Mouse (Mus musculus): ENCODE measurements at regions not wholly inside any gene's neighbourhood (a gene's known extent, or its start where the extent isn't known, plus 50 kb on each side); places are given as distances from the start of the nearest gene placed in this dataset.
A peak's percentile ranks its signal among the peaks of the same experiment; 100 is the strongest.

GRCm38 (mm10) chr13:106662195-106662594, 274.6 kb downstream of the Ipo11 start:
- TF ChIP-seq CTCF (IDR thresholded peaks at IDR 0.05; ENCODE audit: low read depth) (no peak), EP300 (IDR thresholded peaks at IDR 0.05; ENCODE audit: low read depth) (no peak)
- H3K9me3 ChIP-seq (ENCODE audit: control insufficient read depth, low read length): no peaks in the 10 kb centered on the region
- no peaks in the 10 kb centered on the region for H3K27me3 ChIP-seq (ENCODE audit: control insufficient read depth, insufficient read depth, low read length)
- H3K4me1 ChIP-seq (replicated peaks; ENCODE audit: control insufficient read depth in 2 of 2, insufficient read depth in 2 of 2, low read length in 1 of 2): no peaks in the 10 kb centered on the region
- no peak for DNase-seq (ENCODE audit: low read depth in 3 of 3, low spot score in 3 of 3)
- no peak overlapping the region for H3K9ac ChIP-seq (replicated peaks)
- 15% methylated on average over 1 of the region's 1 CpGs for whole genome bisulfite sequencing (ENCODE audit: insufficient replicate concordance)
- H3K4me2 ChIP-seq (ENCODE audit: low read depth): no peak overlapping the region
- no peak overlapping the region for H3K27ac ChIP-seq
- no peak for ATAC-seq (ENCODE audit: insufficient read depth)
- H3K36me3 ChIP-seq (replicated peaks; ENCODE audit: control insufficient read depth, insufficient read depth, low read depth): no peaks in the 10 kb centered on the region
- H3K4me3 ChIP-seq (ENCODE audit: insufficient read depth in 1 of 2, low read depth in 2 of 2, low read length in 2 of 2): no peak overlapping the region

GRCm38 (mm10) chr13:106649363-106649762, 287.4 kb downstream of the Ipo11 start:
- H3K9me3 ChIP-seq (ENCODE audit: control insufficient read depth, low read length): no peaks in the 10 kb centered on the region
- no peak overlapping the region for H3K4me3 ChIP-seq (ENCODE audit: insufficient read depth in 1 of 2, low read depth in 2 of 2, low read length in 2 of 2)
- H3K9ac ChIP-seq (replicated peaks): no peak overlapping the region
- H3K36me3 ChIP-seq (replicated peaks; ENCODE audit: control insufficient read depth, insufficient read depth, low read depth): no peaks in the 10 kb centered on the region
- TF ChIP-seq EP300 (IDR thresholded peaks at IDR 0.05; ENCODE audit: low read depth) (no peak), CTCF (IDR thresholded peaks at IDR 0.05; ENCODE audit: low read depth) (no peak)
- DNase-seq (ENCODE audit: low read depth in 3 of 3, low spot score in 3 of 3) (no peak), ATAC-seq (ENCODE audit: insufficient read depth) (no peak)
- H3K27ac ChIP-seq: no peak overlapping the region
- H3K4me1 ChIP-seq (replicated peaks; ENCODE audit: control insufficient read depth in 2 of 2, insufficient read depth in 2 of 2, low read length in 1 of 2): no peaks in the 10 kb centered on the region
- no peaks in the 10 kb centered on the region for H3K27me3 ChIP-seq (ENCODE audit: control insufficient read depth, insufficient read depth, low read length)
- no peak overlapping the region for H3K4me2 ChIP-seq (ENCODE audit: low read depth)

DNA sequence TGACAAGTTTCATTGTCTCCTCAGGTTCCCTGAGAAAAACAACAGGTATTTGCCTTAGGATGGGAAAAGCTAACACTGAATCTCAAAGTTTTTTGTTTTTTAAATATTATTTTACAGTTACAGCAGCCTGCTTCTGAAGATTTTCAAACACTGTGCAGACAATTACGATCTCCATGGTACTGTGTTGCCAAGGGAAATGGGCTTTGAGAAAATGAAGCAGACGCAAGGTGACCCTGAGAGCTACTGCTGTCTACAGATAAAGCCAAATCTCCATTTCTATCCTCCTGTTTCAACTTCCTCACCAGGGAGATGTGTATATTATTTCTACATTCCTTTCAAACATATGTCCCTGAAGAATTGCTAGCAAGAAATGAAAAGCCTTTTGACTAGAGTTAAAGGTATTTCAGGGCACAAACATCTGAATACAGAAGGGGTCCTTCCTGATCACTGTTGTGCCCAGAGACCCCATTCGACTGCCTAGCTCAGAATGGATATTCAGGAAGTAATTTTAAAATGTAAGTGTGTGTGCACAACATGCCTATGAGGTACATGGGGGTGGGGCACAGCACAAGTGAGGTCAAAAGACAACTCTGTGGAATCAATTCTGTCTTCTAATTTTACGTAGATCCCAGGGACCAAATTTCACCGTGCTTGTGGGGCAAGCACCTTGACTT, 293.3 kb downstream of the Ipo11 start:
- Histone ChIP-seq H3K27ac (no peak overlapping the region), H3K27me3 (ENCODE audit: control insufficient read depth, insufficient read depth, low read length) (no peaks in the 10 kb centered on the region), H3K36me3 (replicated peaks; ENCODE audit: control insufficient read depth, insufficient read depth, low read depth) (no peaks in the 10 kb centered on the region), H3K4me2 (ENCODE audit: low read depth) (no peak overlapping the region), H3K4me3 (ENCODE audit: insufficient read depth in 1 of 2, low read depth in 2 of 2, low read length in 2 of 2) (no peak overlapping the region), H3K4me1 (replicated peaks; ENCODE audit: control insufficient read depth in 2 of 2, insufficient read depth in 2 of 2, low read length in 1 of 2) (no peaks in the 10 kb centered on the region), H3K9ac (replicated peaks) (no peak overlapping the region), H3K9me3 (ENCODE audit: control insufficient read depth, low read length) (no peaks in the 10 kb centered on the region)
- 48% methylated on average over 5 of the region's 5 CpGs for WGBS (ENCODE audit: insufficient replicate concordance)
- DNase-seq (ENCODE audit: low read depth in 3 of 3, low spot score in 3 of 3): no peak
- TF ChIP-seq CTCF (IDR thresholded peaks at IDR 0.05; ENCODE audit: low read depth) (no peak), EP300 (IDR thresholded peaks at IDR 0.05; ENCODE audit: low read depth) (no peak)
- no peak for ATAC-seq (ENCODE audit: insufficient read depth)

GRCm38 (mm10) chr13:106638706-106639385, 297.9 kb downstream of the Ipo11 start:
- WGBS (ENCODE audit: insufficient replicate concordance): 33% methylated on average over 7 of the region's 7 CpGs
- Histone ChIP-seq H3K9ac (replicated peaks) (no peak overlapping the region), H3K9me3 (ENCODE audit: control insufficient read depth, low read length) (no peaks in the 10 kb centered on the region), H3K27me3 (ENCODE audit: control insufficient read depth, insufficient read depth, low read length) (no peaks in the 10 kb centered on the region), H3K4me2 (ENCODE audit: low read depth) (no peak overlapping the region), H3K27ac (no peak overlapping the region), H3K36me3 (replicated peaks; ENCODE audit: control insufficient read depth, insufficient read depth, low read depth) (no peaks in the 10 kb centered on the region), H3K4me1 (replicated peaks; ENCODE audit: control insufficient read depth in 2 of 2, insufficient read depth in 2 of 2, low read length in 1 of 2) (no peaks in the 10 kb centered on the region), H3K4me3 (ENCODE audit: insufficient read depth in 1 of 2, low read depth in 2 of 2, low read length in 2 of 2) (no peak overlapping the region)
- no peak for TF ChIP-seq CTCF (IDR thresholded peaks at IDR 0.05; ENCODE audit: low read depth)
- no peak for TF ChIP-seq EP300 (IDR thresholded peaks at IDR 0.05; ENCODE audit: low read depth)
- DNase-seq (ENCODE audit: low read depth in 3 of 3, low spot score in 3 of 3) (no peak), ATAC-seq (ENCODE audit: insufficient read depth) (0 out of 2 replicates have a peak, but pooled peaks have one; percentile 21)

- H3K36me3 ChIP-seq (replicated peaks; ENCODE audit: control insufficient read depth, insufficient read depth, low read depth): no peaks in the 10 kb centered on the region
- 59% methylated on average over 2 of the region's 2 CpGs for WGBS (ENCODE audit: insufficient replicate concordance)
- H3K4me1 ChIP-seq (replicated peaks; ENCODE audit: control insufficient read depth in 2 of 2, insufficient read depth in 2 of 2, low read length in 1 of 2): no peaks in the 10 kb centered on the region
- no peak overlapping the region for H3K4me3 ChIP-seq (ENCODE audit: insufficient read depth in 1 of 2, low read depth in 2 of 2, low read length in 2 of 2)
- no peak overlapping the region for H3K9ac ChIP-seq (replicated peaks)
- H3K27ac ChIP-seq: no peak overlapping the region
- no peak for DNase-seq (ENCODE audit: low read depth in 3 of 3, low spot score in 3 of 3)
- H3K9me3 ChIP-seq (ENCODE audit: control insufficient read depth, low read length): no peaks in the 10 kb centered on the region
- ATAC-seq (ENCODE audit: insufficient read depth): no peak
- H3K27me3 ChIP-seq (ENCODE audit: control insufficient read depth, insufficient read depth, low read length): no peaks in the 10 kb centered on the region
- no peak overlapping the region for H3K4me2 ChIP-seq (ENCODE audit: low read depth)
- TF ChIP-seq CTCF (IDR thresholded peaks at IDR 0.05; ENCODE audit: low read depth): no peak
- no peak for TF ChIP-seq EP300 (IDR thresholded peaks at IDR 0.05; ENCODE audit: low read depth)
Observed at GRCm38 (mm10) chr13:106591729-106592128, 345.0 kb downstream of the Ipo11 start.

Measured in liver, embryonic 14.5 days (tissue).